Mouse (Mus musculus): ENCODE measurements around the gene Tcam1. TPM values are rescaled to one million over a fixed set of nuclear protein-coding genes. Genes with fewer than 3 reads are reported as not detected.
A peak's percentile ranks its signal among the peaks of the same experiment; 100 is the strongest.

Tcam1 gene
- total RNA-seq, 2 experiments from 2014 or later = 0.08 TPM

GRCm38 (mm10) chr11:106329682-106330081 is 53.2 kb downstream of the Tcam1 start:
- H3K4me3 ChIP-seq = peak overlapping the region; percentile 41
- DNase-seq = no peak
- peak; percentile 54 for TF ChIP-seq CTCF (IDR thresholded peaks at IDR 0.05)
- H3K27ac ChIP-seq = peak overlapping the region; percentile 93
- intact Hi-C loops (cut with DNase I) = no loop called here

- Histone ChIP-seq H3K4me3 (peak overlapping the region; percentile 49), H3K27ac (peak overlapping the region; percentile 93)
- no peak for TF ChIP-seq CTCF (IDR thresholded peaks at IDR 0.05)
- peak; percentile 77 for DNase-seq
- intact Hi-C loops (cut with DNase I) = no loop called here
Measured at GRCm38 (mm10) chr11:106332458-106332857, 56.0 kb downstream of the Tcam1 start.

DNA sequence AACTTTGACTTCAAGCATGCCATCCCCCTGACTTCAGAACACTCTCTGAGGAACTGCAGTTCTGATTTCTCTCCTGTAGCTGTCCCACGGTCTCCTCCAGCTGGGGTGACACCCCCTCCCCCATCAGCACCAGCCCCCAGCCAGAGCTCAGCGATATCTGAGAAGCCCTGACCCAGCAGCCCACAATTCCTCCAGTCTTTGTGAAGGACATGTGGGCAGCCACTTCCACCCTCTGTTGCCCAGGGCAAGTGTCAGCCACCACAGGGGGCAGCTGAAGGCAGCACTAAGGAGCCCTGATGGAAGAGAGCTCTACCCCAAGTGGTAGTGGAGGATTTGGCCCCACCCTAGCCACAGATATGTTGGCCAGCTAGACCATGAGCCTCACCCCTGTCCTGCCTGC is 57.6 kb downstream of the Tcam1 start:
- peak; percentile 33 for TF ChIP-seq CTCF (IDR thresholded peaks at IDR 0.05)
- Histone ChIP-seq H3K27ac (peak overlapping the region; percentile 93), H3K4me3 (peak overlapping the region; percentile 52)
- peak; percentile 87 for DNase-seq
- intact Hi-C loops (cut with DNase I) = no loop called here

- intact Hi-C loops (cut with DNase I) = no loop called here
- Histone ChIP-seq H3K4me3 (no peak overlapping the region; the same call in 1 of the 2 replicates), H3K27ac (peak overlapping the region; percentile 93)
- peak; percentile 71 for DNase-seq
- no peak for TF ChIP-seq CTCF (IDR thresholded peaks at IDR 0.05)
Measured at GRCm38 (mm10) chr11:106338029-106338428, 61.6 kb downstream of the Tcam1 start.

Other genes starting within 250 kb of the Tcam1 start
- gene Dcaf7, start 239.8 kb upstream of the Tcam1 start, total RNA-seq (2021) = 10 to 100 TPM; 23.9 to 28.2 TPM
- gene Taco1, start 210.6 kb upstream of the Tcam1 start, total RNA-seq (2021) = 10 to 100 TPM; 33.5 to 50.1 TPM
- 10 to 100 TPM; 23.2 to 25.7 TPM for gene Map3k3, start 192.1 kb upstream of the Tcam1 start, total RNA-seq (2021)
- gene Gm10840, start 115.8 kb upstream of the Tcam1 start, total RNA-seq (2021) = not detected
- gene Limd2, start 115.8 kb upstream of the Tcam1 start, total RNA-seq (2021) = 1 to 10 TPM; 1.3 to 1.7 TPM
- 10 to 100 TPM; 10.0 to 10.5 TPM for gene Strada, start 74.5 kb upstream of the Tcam1 start, total RNA-seq (2021)
- gene Ccdc47, start 60.3 kb upstream of the Tcam1 start, total RNA-seq (2021) = 10 to 100 TPM; 68.3 to 78.9 TPM
- 10 to 100 TPM; 24.3 to 24.7 TPM for gene Ddx42, start 59.7 kb upstream of the Tcam1 start, total RNA-seq (2021)
- gene Ftsj3, start 20.6 kb upstream of the Tcam1 start, total RNA-seq (2021) = 10 to 100 TPM; 21.9 to 22.3 TPM
- gene Psmc5, start 20.5 kb upstream of the Tcam1 start, total RNA-seq (2021) = 100 to 1,000 TPM; 121 to 132 TPM
- gene Smarcd2, start 3.7 kb upstream of the Tcam1 start, total RNA-seq (2021) = 10 to 100 TPM; 10.8 to 12.8 TPM
- not detected for gene Gh, start 25.2 kb downstream of the Tcam1 start, total RNA-seq (2021)
- under 1 TPM; 0.28 to 0.64 TPM for gene Cd79b, start 38.1 kb downstream of the Tcam1 start, total RNA-seq (2021)
- 100 to 1,000 TPM; 439 to 468 TPM for gene Scn4a, start 76.6 kb downstream of the Tcam1 start, total RNA-seq (2021)
- 1 to 10 TPM; 3.9 to 6.5 TPM for gene Prr29, start 88.8 kb downstream of the Tcam1 start, total RNA-seq (2021)
- 1 to 10 TPM; 4.2 to 6.2 TPM for gene Icam2, start 111.4 kb downstream of the Tcam1 start, total RNA-seq (2021)
- 1 to 10 TPM; 7.3 to 9.2 TPM for gene Ern1, start 211.2 kb downstream of the Tcam1 start, total RNA-seq (2021)

All from gastrocnemius, adult 2 months (tissue).